Mouse (Mus musculus) stomach, postnatal 0 days (tissue): ENCODE data around the gene Maml1. TPM values are rescaled to one million over a fixed set of nuclear protein-coding genes. Genes with fewer than 3 reads are reported as not detected.

Experiments used
- ATAC-seq: fragments of 200-750 bp; cut with Nextera tagmentation; 2 replicates; pipeline ENCODE4 v1.8.0; 2017; ENCODE audit not compliant: low FRiP score, low TSS enrichment
- DNase-seq: peaks from one replicate; pipeline ENCODE4 v3.0.0-alpha.2; 2016; ENCODE audit warnings: low spot score
- H3K27ac ChIP-seq: fragments of 300-500 bp; sonication (generic); replicated peaks from 2 replicates; pipeline ENCODE4 v1.5.1; 2014; ENCODE audit warnings: mild to moderate bottlenecking, control low read depth
- H3K27me3 ChIP-seq: fragments of 300-500 bp; sonication (generic); 2 replicates; pipeline ENCODE4 v1.6.1; 2014; ENCODE audit warnings: low read length; ENCODE audit not compliant: control insufficient read depth, insufficient read depth
- H3K36me3 ChIP-seq: fragments of 300-500 bp; sonication (generic); 2 replicates; pipeline ENCODE4 v1.6.1; 2014; ENCODE audit warnings: low read length, mixed read lengths; ENCODE audit not compliant: control insufficient read depth, insufficient read depth
- H3K4me1 ChIP-seq: fragments of 300-500 bp; sonication (generic); replicated peaks from 2 replicates; pipeline ENCODE4 v1.6.1; 2014; ENCODE audit warnings: antibody characterized with exemption; ENCODE audit not compliant: control insufficient read depth, insufficient read depth
- H3K4me2 ChIP-seq: fragments of 300-500 bp; sonication (generic); replicated peaks from 2 replicates; pipeline ENCODE4 v1.6.1; 2014; ENCODE audit warnings: low read depth, mild to moderate bottlenecking, control low read depth, moderate library complexity
- H3K4me3 ChIP-seq: fragments of 300-500 bp; sonication (generic); 2 replicates; pipeline ENCODE4 v1.5.1; 2014; ENCODE audit warnings: low read depth, low read length, control low read depth
- H3K9ac ChIP-seq: fragments of 300-500 bp; sonication (generic); 2 replicates; pipeline ENCODE4 v1.6.1; 2014; ENCODE audit warnings: mild to moderate bottlenecking, low read length, control low read depth, mixed read lengths
- H3K9me3 ChIP-seq: fragments of 300-500 bp; sonication (generic); 2 replicates; pipeline ENCODE4 v1.6.1; 2016; ENCODE audit warnings: low read length; ENCODE audit not compliant: control insufficient read depth
- CTCF ChIP-seq: IDR thresholded peaks from 2 replicates; pipeline ENCODE4 v1.5.1; 2016; ENCODE audit warnings: antibody characterized with exemption, low read depth, mild to moderate bottlenecking, moderate library complexity
- EP300 ChIP-seq: optimal IDR thresholded peaks from 2 replicates; pipeline ENCODE3; 2016; ENCODE audit warnings: antibody characterized with exemption
- whole genome bisulfite sequencing: fragments of 180-500 bp; shearing (Covaris S2); extraction: QIAGEN DNeasy Blood & Tissue Kit; methylation state at CpG from one replicate; pipeline ENCODE4 v1.1.7; 2014; 5-methylcytosine and 5-hydroxymethylcytosine counted together
- polyA plus RNA-seq: library from polyadenylated mRNA; unstranded; fragments of >200 nt; fragmentation: Nextera tagmentation; extraction: Ambion mirVana; gene quantifications from 2 replicates; pipeline ENCODE4 v1.2.1, GENCODE M21; 2015

Maml1 gene
- 2.4 TPM in 2 replicates for polyA plus RNA-seq

DNA sequence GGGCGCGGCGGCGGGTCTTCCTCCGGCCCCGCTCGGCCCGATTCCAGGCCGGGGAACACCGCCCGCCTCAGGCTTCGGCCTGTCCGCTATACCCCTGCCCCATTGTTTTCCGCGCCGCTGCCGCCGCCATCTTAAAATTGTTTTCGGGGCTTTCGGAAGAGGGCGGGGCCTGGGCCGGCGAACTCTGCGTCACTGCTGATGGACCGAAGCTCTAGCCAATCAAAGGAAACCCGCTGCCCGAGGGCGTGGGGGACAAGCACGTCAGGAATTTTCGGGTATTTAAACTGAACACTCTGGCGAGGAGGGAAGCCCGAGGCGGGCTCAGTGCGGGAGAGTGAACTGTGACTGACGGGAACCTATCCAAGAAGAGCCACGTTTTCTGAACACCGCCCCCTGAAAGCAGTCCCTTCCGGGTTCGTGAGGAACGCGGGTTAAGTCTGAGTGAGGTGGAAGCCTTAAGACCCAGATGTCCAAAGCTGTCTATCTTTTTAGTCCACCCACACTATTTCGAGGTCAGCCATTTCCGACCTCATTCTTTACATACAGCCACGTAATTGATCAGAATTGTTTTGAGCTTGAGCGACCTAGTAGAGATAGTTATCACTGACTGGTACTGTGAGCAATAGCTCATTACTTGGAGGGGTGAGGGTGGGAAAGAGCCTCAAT is at the start of gene Maml1:
Gene Maml1, minus strand, starts transcription at position 122 of the 666 bp plus-strand sequence.
- under 1% methylated on average over 44 of the region's 45 CpGs for WGBS
- TF ChIP-seq CTCF: no peak
- TF ChIP-seq EP300: no peak

GRCm38 (mm10) chr11:50336891-50337290 is 44.8 kb upstream of the Maml1 start:
- no peak overlapping the region for H3K4me3 ChIP-seq
- H3K36me3 ChIP-seq: no peaks in the 10 kb centered on the region
- H3K4me2 ChIP-seq: no peak overlapping the region
- no peak overlapping the region for H3K27ac ChIP-seq
- no peak for TF ChIP-seq CTCF
- TF ChIP-seq EP300: no peak
- H3K4me1 ChIP-seq: no peaks in the 10 kb centered on the region
- H3K9ac ChIP-seq: no peak overlapping the region
- H3K27me3 ChIP-seq: no peaks in the 10 kb centered on the region
- no peak for DNase-seq
- ATAC-seq: no peak
- WGBS: 67% methylated on average over 4 of the region's 4 CpGs
- no peaks in the 10 kb centered on the region for H3K9me3 ChIP-seq

More for the DNA sequence above, at the start of gene Maml1:
- H3K27ac ChIP-seq: peak within 1 kb of the TSS; percentile 99
- H3K9ac ChIP-seq: peak within 1 kb of the TSS; percentile 99
- H3K4me3 ChIP-seq: peak within 1 kb of the TSS; percentile 98
- no peaks in the 10 kb centered on the region for H3K4me1 ChIP-seq
- H3K4me2 ChIP-seq: peak within 1 kb of the TSS; percentile 68
- H3K27me3 ChIP-seq: no peaks in the 10 kb centered on the region
- DNase-seq (peak; percentile 97), ATAC-seq (peak; percentile 98)
- H3K9me3 ChIP-seq: no peaks in the 10 kb centered on the region
- peaks cover 6% of the 10 kb centered on the region for H3K36me3 ChIP-seq

GRCm38 (mm10) chr11:50336126-50336525 is 44.0 kb upstream of the Maml1 start:
- ATAC-seq: peak; percentile 54
- WGBS: 4% methylated on average over 1 of the region's 1 CpGs
- Histone ChIP-seq H3K4me2 (no peak overlapping the region), H3K27ac (no peak overlapping the region), H3K9ac (no peak overlapping the region), H3K27me3 (no peaks in the 10 kb centered on the region), H3K36me3 (no peaks in the 10 kb centered on the region), H3K4me1 (no peaks in the 10 kb centered on the region), H3K4me3 (no peak overlapping the region), H3K9me3 (no peaks in the 10 kb centered on the region)
- no peak for TF ChIP-seq EP300
- no peak for TF ChIP-seq CTCF
- DNase-seq: no peak

DNA sequence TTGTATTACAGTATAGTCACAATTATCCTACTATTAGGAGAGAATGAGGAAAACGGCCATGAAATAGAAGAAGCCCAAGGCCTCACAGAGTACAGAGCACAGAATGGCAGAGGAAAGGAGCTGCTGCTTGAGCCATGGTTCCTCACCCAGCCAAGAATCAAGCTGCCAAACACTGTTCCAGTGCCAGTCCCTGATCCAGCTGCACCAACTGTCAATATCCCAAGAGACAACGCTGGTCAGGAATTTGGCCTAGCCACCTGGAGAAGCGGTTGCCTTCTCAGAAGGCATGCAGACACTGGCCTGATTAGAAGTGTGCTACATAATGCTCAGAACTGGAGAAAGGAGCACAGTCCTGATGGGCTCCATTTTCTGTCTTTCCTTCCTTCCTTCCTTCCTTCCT is 41.1 kb upstream of the Maml1 start:
- no peaks in the 10 kb centered on the region for H3K36me3 ChIP-seq
- 81% methylated on average over 3 of the region's 3 CpGs for WGBS
- ATAC-seq: no peak

GRCm38 (mm10) chr11:50329378-50329777 is 37.3 kb upstream of the Maml1 start:
- Histone ChIP-seq H3K9ac (no peak overlapping the region), H3K4me1 (no peaks in the 10 kb centered on the region), H3K27me3 (no peaks in the 10 kb centered on the region), H3K4me3 (no peak overlapping the region), H3K27ac (no peak overlapping the region), H3K36me3 (no peaks in the 10 kb centered on the region), H3K4me2 (no peak overlapping the region), H3K9me3 (no peaks in the 10 kb centered on the region)
- DNase-seq (no peak), ATAC-seq (no peak)
- TF ChIP-seq CTCF: no peak
- TF ChIP-seq EP300: no peak
- WGBS: 92% methylated on average over 1 of the region's 1 CpGs

More for the DNA sequence above, 41.1 kb upstream of the Maml1 start:
- no peaks in the 10 kb centered on the region for H3K4me1 ChIP-seq
- DNase-seq: no peak
- no peak overlapping the region for H3K9ac ChIP-seq
- TF ChIP-seq EP300 (no peak), CTCF (no peak)
- no peaks in the 10 kb centered on the region for H3K27me3 ChIP-seq
- H3K4me3 ChIP-seq: no peak overlapping the region
- H3K4me2 ChIP-seq: no peak overlapping the region
- no peaks in the 10 kb centered on the region for H3K9me3 ChIP-seq
- no peak overlapping the region for H3K27ac ChIP-seq

DNA sequence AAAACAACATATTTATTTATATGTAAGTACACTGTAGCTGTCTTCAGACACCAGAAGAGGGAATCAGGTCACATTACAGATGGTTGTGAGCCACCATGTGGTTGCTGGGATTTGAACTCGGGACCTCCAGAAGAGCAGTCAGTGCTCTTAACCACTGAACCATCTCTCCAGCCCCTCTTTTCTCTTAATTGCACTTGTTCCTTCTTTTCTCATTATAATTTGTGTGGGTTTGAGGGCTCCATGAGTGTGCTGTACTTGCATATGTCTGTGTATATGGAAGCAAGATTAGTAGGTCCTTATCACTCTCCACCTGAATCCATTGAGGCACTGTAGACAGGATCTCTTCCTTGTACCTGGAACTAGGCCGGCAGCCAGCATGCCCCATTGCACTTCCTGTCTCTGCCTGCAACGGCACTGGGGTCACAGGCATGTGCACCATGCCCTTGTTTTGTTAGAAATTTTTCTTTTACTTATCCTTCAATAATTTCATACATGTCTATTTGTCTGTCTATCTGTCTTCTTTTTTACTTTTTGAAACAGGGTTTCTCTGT is 36.0 kb upstream of the Maml1 start:
- WGBS: 76% methylated on average over 3 of the region's 3 CpGs
- ATAC-seq (no peak), DNase-seq (no peak)
- Histone ChIP-seq H3K4me2 (no peak overlapping the region), H3K27ac (no peak overlapping the region), H3K27me3 (no peaks in the 10 kb centered on the region), H3K9me3 (no peaks in the 10 kb centered on the region), H3K4me3 (no peak overlapping the region), H3K36me3 (no peaks in the 10 kb centered on the region), H3K9ac (no peak overlapping the region), H3K4me1 (no peaks in the 10 kb centered on the region)
- TF ChIP-seq EP300 (no peak), CTCF (no peak)
